Mouse (Mus musculus) stomach, embryonic 16.5 days (tissue): ENCODE measurements around the gene Kazald1. TPM values are rescaled to one million over a fixed set of nuclear protein-coding genes. Genes with fewer than 3 reads are reported as not detected.

Experiments
- ATAC-seq: fragments of 200-750 bp; cut with Nextera tagmentation; 2 replicates; pipeline ENCODE4 v1.8.0; 2017; ENCODE audit warnings: moderate number of reproducible peaks, moderate TSS enrichment; ENCODE audit not compliant: insufficient read depth, low FRiP score
- H3K27ac ChIP-seq: fragments of 300-500 bp; sonication (generic); 2 replicates; pipeline ENCODE4 v1.5.1; 2014; ENCODE audit warnings: low read length
- H3K27me3 ChIP-seq: fragments of 300-500 bp; sonication (generic); 2 replicates; pipeline ENCODE4 v1.6.1; 2014; ENCODE audit warnings: low read length, control low read depth, mixed read lengths; ENCODE audit not compliant: control insufficient read depth, insufficient read depth
- H3K36me3 ChIP-seq: fragments of 300-500 bp; sonication (generic); 2 replicates; pipeline ENCODE4 v1.6.1; 2014; ENCODE audit warnings: low read length; ENCODE audit not compliant: control insufficient read depth, insufficient read depth
- H3K4me1 ChIP-seq: fragments of 300-500 bp; sonication (generic); 2 replicates; pipeline ENCODE4 v1.6.1; 2014; ENCODE audit warnings: low read length, control low read depth, mixed read lengths; ENCODE audit not compliant: control insufficient read depth, insufficient read depth
- H3K4me2 ChIP-seq: fragments of 300-500 bp; sonication (generic); 2 replicates; pipeline ENCODE4 v1.6.1; 2014; ENCODE audit warnings: low read depth, low read length, mixed read lengths
- H3K4me3 ChIP-seq: fragments of 300-500 bp; sonication (generic); replicated peaks from 2 replicates; pipeline ENCODE4 v1.5.1; 2014; ENCODE audit warnings: mild to moderate bottlenecking, low read length
- H3K9ac ChIP-seq: fragments of 300-500 bp; sonication (generic); 2 replicates; pipeline ENCODE4 v1.6.1; 2014; ENCODE audit warnings: low read length
- H3K9me3 ChIP-seq: fragments of 300-500 bp; sonication (generic); replicated peaks from 2 replicates; pipeline ENCODE4 v1.6.1; 2016; ENCODE audit warnings: low read length, control low read depth; ENCODE audit not compliant: control insufficient read depth
- WGBS: fragments of 180-500 bp; shearing (Covaris S2); extraction: QIAGEN DNeasy Blood & Tissue Kit; methylation state at CpG from one replicate; pipeline ENCODE4 v1.1.7; 2014; 5-methylcytosine and 5-hydroxymethylcytosine counted together
- polyA plus RNA-seq: library from polyadenylated mRNA; unstranded; fragments of >200 nt; fragmentation: Nextera tagmentation; extraction: Ambion mirVana; gene quantifications from 2 replicates; pipeline ENCODE4 v1.2.1, GENCODE M21; 2015

The Kazald1 gene
- polyA plus RNA-seq, 1 experiment from 2014 or later: 41.4 TPM

GRCm38 (mm10) chr19:45073871-45074542 lies 1.0 kb upstream of the Kazald1 start:
- H3K9me3 ChIP-seq: no peaks in the 10 kb centered on the region
- H3K27ac ChIP-seq: peak overlapping the region; percentile 99
- WGBS: 5% methylated on average over 20 of the region's 20 CpGs
- H3K27me3 ChIP-seq: peaks cover 35% of the 10 kb centered on the region
- peak overlapping the region; percentile 98 for H3K4me2 ChIP-seq
- peak overlapping the region; percentile 93 for H3K9ac ChIP-seq
- no peaks in the 10 kb centered on the region for H3K36me3 ChIP-seq
- peak; percentile 27; the same call in 1 of the 2 replicates for ATAC-seq
- H3K4me3 ChIP-seq: peak overlapping the region; percentile 75
- H3K4me1 ChIP-seq: peaks cover 18% of the 10 kb centered on the region

GRCm38 (mm10) chr19:45075323-45076035 lies 438 bp downstream of the Kazald1 start:
- under 1% methylated on average over 32 of the region's 32 CpGs for WGBS
- peak overlapping the region; percentile 93 for H3K9ac ChIP-seq
- H3K9me3 ChIP-seq: no peaks in the 10 kb centered on the region
- peak overlapping the region; percentile 98 for H3K4me2 ChIP-seq
- H3K36me3 ChIP-seq: no peaks in the 10 kb centered on the region
- peaks cover 40% of the 10 kb centered on the region for H3K27me3 ChIP-seq
- H3K27ac ChIP-seq: peak overlapping the region; percentile 99
- peak; percentile 32; the same call in 1 of the 2 replicates for ATAC-seq
- H3K4me1 ChIP-seq: peaks cover 26% of the 10 kb centered on the region
- H3K4me3 ChIP-seq: peak overlapping the region; percentile 75

DNA sequence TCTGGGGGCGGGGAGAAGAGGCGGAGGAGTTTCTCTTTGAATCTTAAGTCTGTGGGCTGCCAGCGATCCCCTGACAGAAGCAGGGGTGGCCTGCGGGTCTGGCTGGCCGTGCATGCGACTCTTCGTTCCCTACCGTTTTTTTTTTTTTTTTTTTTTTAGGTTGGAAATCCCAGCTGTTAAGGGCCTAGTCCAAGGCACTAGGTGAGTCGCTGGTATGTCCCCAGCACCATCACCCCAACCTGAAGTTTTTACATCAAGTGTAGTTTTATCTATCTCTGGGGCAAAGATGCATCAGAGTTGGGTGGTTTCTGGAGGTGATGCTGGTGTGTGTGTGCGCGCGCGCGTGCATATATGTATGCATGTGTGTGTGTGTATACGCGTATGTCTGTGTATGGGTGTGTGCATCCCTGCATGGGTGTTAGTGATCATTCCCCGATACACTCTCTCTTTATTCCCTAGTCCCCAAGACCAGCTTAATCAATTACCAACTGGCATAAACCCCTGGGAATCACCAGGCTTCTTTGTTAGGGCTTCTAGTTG lies 1.1 kb downstream of the Kazald1 start:
- WGBS: 14% methylated on average over 17 of the region's 17 CpGs

DNA sequence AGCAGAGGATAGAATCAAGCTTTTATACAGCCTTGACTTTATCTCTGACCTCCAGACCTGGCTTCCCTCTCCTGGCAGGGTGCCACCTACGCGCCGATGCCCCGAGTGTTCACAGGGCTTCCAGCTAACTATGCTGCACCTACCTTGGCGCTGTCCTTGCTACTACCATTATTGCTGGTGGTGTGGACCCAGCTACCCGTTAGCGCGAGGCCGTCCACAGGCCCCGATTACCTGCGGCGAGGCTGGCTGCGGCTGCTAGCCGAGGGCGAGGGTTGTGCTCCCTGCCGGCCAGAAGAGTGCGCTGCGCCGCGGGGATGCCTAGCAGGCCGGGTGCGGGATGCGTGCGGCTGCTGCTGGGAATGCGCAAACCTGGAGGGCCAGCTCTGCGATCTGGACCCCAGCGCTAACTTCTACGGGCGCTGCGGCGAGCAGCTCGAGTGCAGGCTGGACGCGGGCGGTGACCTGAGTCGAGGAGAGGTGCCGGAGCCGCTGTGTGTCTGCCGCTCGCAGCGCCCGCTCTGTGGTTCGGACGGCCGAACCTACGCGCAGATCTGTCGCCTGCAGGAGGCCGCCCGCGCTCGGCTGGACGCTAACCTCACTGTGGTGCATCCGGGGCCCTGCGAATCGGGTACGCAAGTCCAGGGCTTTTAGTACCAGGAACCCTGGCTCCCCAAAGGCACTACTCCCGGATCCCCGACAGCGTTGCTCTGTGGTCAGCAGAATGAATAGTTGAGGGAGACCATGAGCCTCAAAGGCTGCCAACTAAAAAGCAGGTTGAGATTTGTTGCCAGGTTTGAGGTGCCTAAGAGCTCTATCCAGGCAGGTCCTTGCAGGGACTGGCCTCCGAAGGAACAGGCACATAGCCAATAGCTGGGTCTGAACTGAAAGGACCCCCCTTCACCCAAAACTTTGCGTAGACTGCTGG lies 1.8 kb downstream of the Kazald1 start:
- Histone ChIP-seq H3K4me1 (peaks cover 34% of the 10 kb centered on the region), H3K27ac (no peak overlapping the region), H3K4me2 (peak overlapping the region; percentile 98), H3K4me3 (peak overlapping the region; percentile 75), H3K27me3 (peaks cover 49% of the 10 kb centered on the region), H3K36me3 (no peaks in the 10 kb centered on the region), H3K9me3 (no peaks in the 10 kb centered on the region), H3K9ac (peak overlapping the region; percentile 64)
- no peak for ATAC-seq
- under 1% methylated on average over 62 of the region's 62 CpGs for WGBS

More for the DNA sequence above, 1.1 kb downstream of the Kazald1 start:
- Histone ChIP-seq H3K27ac (no peak overlapping the region), H3K27me3 (peaks cover 45% of the 10 kb centered on the region), H3K4me3 (peak overlapping the region; percentile 75), H3K9ac (peak overlapping the region; percentile 93), H3K4me2 (peak overlapping the region; percentile 98), H3K9me3 (no peaks in the 10 kb centered on the region), H3K36me3 (no peaks in the 10 kb centered on the region), H3K4me1 (peaks cover 33% of the 10 kb centered on the region)
- no peak for ATAC-seq

GRCm38 (mm10) chr19:45077742-45078645 lies 3.0 kb downstream of the Kazald1 start:
- H3K27ac ChIP-seq: no peak overlapping the region
- H3K4me1 ChIP-seq: peaks cover 34% of the 10 kb centered on the region
- peak overlapping the region; percentile 26; the same call in 1 of the 2 replicates for H3K9ac ChIP-seq
- 10% methylated on average over 20 of the region's 20 CpGs for WGBS
- H3K27me3 ChIP-seq: peaks cover 58% of the 10 kb centered on the region
- H3K9me3 ChIP-seq: no peaks in the 10 kb centered on the region
- H3K4me3 ChIP-seq: peak overlapping the region; percentile 75
- no peaks in the 10 kb centered on the region for H3K36me3 ChIP-seq
- ATAC-seq: no peak
- no peak overlapping the region for H3K4me2 ChIP-seq

GRCm38 (mm10) chr19:45078971-45079764 lies 4.1 kb downstream of the Kazald1 start:
- Histone ChIP-seq H3K9me3 (no peaks in the 10 kb centered on the region), H3K4me1 (peaks cover 34% of the 10 kb centered on the region), H3K27ac (no peak overlapping the region; the same call in 1 of the 2 replicates), H3K4me2 (peak overlapping the region; percentile 70), H3K9ac (no peak overlapping the region), H3K4me3 (peak overlapping the region; percentile 75), H3K36me3 (no peaks in the 10 kb centered on the region), H3K27me3 (peaks cover 62% of the 10 kb centered on the region)
- ATAC-seq: no peak; the same call in 1 of the 2 replicates
- 10% methylated on average over 17 of the region's 17 CpGs for WGBS

DNA sequence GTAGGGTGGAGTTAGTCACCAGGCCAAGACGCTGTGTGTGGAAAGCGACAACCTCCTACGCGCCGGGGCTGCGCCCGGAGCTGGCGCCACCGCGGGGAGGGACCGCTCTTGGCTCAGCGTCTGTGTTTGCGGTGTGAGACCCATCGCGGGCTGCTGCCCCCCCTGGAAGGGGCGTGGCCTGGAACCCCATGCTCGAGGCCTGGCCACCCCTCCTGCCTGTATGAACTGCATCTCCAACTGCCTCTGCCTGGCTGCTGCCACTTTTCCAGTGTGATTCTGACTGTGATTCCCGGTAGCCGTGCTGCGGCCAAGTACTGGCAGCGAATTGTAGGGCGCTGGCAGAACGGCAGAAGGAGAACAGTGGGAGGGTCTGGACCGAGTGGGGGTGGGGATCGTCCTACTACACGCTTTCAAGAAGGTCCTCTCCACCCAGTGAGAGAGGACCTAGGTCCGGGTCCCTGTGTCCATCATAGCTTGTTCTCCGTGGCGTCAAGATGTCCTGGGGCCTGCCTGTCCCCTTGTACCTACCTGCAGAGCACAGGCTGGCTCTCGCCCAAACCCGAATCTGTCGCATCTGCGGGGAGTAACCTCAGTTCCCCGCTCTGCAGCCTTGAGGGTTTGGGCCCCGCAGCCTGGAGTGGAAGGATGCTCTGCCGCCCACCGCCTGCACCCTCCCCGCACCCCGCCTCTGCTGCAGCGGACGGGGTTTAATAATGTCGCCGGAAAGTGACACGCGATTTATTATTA lies 4.9 kb downstream of the Kazald1 start:
- peak; percentile 21; the same call in 1 of the 2 replicates for ATAC-seq
- H3K4me2 ChIP-seq: peak overlapping the region; percentile 70
- peaks cover 65% of the 10 kb centered on the region for H3K27me3 ChIP-seq
- peak overlapping the region; percentile 40 for H3K4me3 ChIP-seq
- H3K9me3 ChIP-seq: no peaks in the 10 kb centered on the region
- no peaks in the 10 kb centered on the region for H3K36me3 ChIP-seq
- peak overlapping the region; percentile 63 for H3K9ac ChIP-seq
- H3K27ac ChIP-seq: no peak overlapping the region
- WGBS: under 1% methylated on average over 45 of the region's 45 CpGs
- peaks cover 34% of the 10 kb centered on the region for H3K4me1 ChIP-seq
